ENCODE assay signal across 21 mouse cellular contexts in the genomic region with DNA sequence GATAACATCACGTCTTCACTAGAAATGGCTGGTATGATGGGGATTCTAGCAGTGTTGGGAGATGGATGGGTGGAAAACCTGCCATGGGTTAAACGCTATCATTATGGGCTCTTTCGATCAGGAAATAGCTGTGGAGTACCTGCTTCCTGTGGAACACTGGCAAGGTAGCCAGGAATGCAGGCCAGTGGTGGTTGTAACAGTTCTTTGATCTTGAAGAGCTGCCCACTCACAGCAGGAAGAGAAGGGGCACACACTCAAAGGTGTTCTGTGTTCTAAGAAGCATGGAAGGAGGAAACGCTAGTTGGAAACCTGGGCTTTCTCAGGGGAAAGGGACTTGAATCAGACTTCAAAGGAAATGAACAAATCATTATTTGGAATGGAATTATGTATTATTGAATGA.
A peak's percentile ranks its signal among the peaks of the same experiment; 100 is the strongest.
DNase-seq lines count a peak whose midpoint lies in the region; ATAC-seq and TF ChIP-seq lines count a peak whose summit lies in the region.
"Had no signal": no experiment of that assay in that cellular context is flagged by ENCODE, and none has a peak within 500 bp of the region (broad histone marks: within the 10 kb centered on the region; RNA-seq: fewer than 3 reads in every experiment).

No protein-coding gene starts in this region.

- H3K4me3 ChIP-seq in lung, embryonic 14.5 days (ENCODE audit: low read depth, low read length), result no peak overlapping the region
- H3K4me3 ChIP-seq: embryonic facial prominence, embryonic 15.5 days; erythroblast, embryonic 14.5 days; forebrain, embryonic 15.5 days; heart, embryonic 15.5 days had no signal

- no peak for TF ChIP-seq CTCF in lung, embryonic 14.5 days (IDR thresholded peaks at IDR 0.05; ENCODE audit: low read depth)

- ATAC-seq in lung, embryonic 14.5 days (ENCODE audit: insufficient read depth), result 0 out of 2 replicates have a peak, but pooled peaks have one; percentile 28
- ATAC-seq in activated CD4-positive, CD25-positive, alpha-beta regulatory T cell, adult 4 months, result no peak
- ATAC-seq: forebrain, embryonic 15.5 days; Patski had no signal

- WGBS in lung, embryonic 14.5 days, result 40% methylated on average over 4 of the region's 4 CpGs

- H3K4me2 ChIP-seq in lung, embryonic 14.5 days, result no peak overlapping the region
- H3K4me2 ChIP-seq: embryonic facial prominence, embryonic 15.5 days; forebrain, embryonic 15.5 days; heart, embryonic 11.5 days; heart, embryonic 15.5 days; hindbrain, embryonic 14.5 days had no signal

- no peaks in the 10 kb centered on the region for H3K9me3 ChIP-seq in lung, embryonic 14.5 days (ENCODE audit: low read depth, low read length)
- H3K9me3 ChIP-seq: embryonic facial prominence, embryonic 15.5 days; forebrain, embryonic 15.5 days; heart, embryonic 15.5 days had no signal

- peak; percentile 33 to 60 for DNase-seq in lung, adult 18-20 months
- peak; percentile 30 for DNase-seq in lung, embryonic 14.5 days
- peak; percentile 36 for DNase-seq in lung, postnatal 10 days
- peak; percentile 36 to 72 for DNase-seq in lung, postnatal 4 days
- DNase-seq in thymus, postnatal 4 days, result no peak
- DNase-seq: adrenal gland, adult 2 months; adrenal gland, postnatal 25 days; cerebellum, adult 18-20 months; cerebellum, postnatal 10 days; embryo, embryonic 11 days; gastrocnemius, postnatal 36 days; heart, adult 18-20 months; heart, postnatal 14 days had no signal

- no peak overlapping the region for H3K9ac ChIP-seq in lung, embryonic 14.5 days
- H3K9ac ChIP-seq: embryonic facial prominence, embryonic 15.5 days; forebrain, embryonic 15.5 days; heart, embryonic 15.5 days; hindbrain, embryonic 14.5 days had no signal

- 0 out of 2 replicates have a peak overlapping the region, but pooled peaks have one; percentile 19 for H3K27ac ChIP-seq in lung, embryonic 14.5 days (ENCODE audit: low read depth)
- H3K27ac ChIP-seq: embryonic facial prominence, embryonic 15.5 days; forebrain, embryonic 15.5 days; heart, embryonic 15.5 days; hindbrain, embryonic 14.5 days had no signal

- H3K36me3 ChIP-seq in lung, embryonic 14.5 days (ENCODE audit: insufficient read depth), result no peaks in the 10 kb centered on the region
- H3K36me3 ChIP-seq: embryonic facial prominence, embryonic 15.5 days; forebrain, embryonic 15.5 days; heart, embryonic 15.5 days had no signal

- H3K4me1 ChIP-seq in lung, embryonic 14.5 days (ENCODE audit: insufficient read depth), result peaks cover 3% of the 10 kb centered on the region; the same call in 1 of the 2 replicates
- H3K4me1 ChIP-seq: heart, embryonic 15.5 days had no signal

- H3K27me3 ChIP-seq in lung, embryonic 14.5 days (ENCODE audit: insufficient read depth, low read length), result no peaks in the 10 kb centered on the region
- H3K27me3 ChIP-seq: forebrain, embryonic 15.5 days; heart, embryonic 15.5 days had no signal
